Comparison of ENCODE assay signal across 8 mouse cellular contexts in genomic region chr10:67126859-67127758, GRCm38 (mm10). TPM values are rescaled to one million over a fixed set of nuclear protein-coding genes. Genes with fewer than 3 reads are reported as not detected.
DNase-seq lines count a peak whose midpoint lies in the region; ATAC-seq and TF ChIP-seq lines count a peak whose summit lies in the region.

No protein-coding gene starts in this region.

- TF ChIP-seq POLR2A in bone marrow macrophage, adult 2 months (IDR thresholded peaks at IDR 0.05; ENCODE audit: borderline replicate concordance, low read depth, low read length), result no peak

- under 1% methylated on average over 81 of the region's 115 CpGs for WGBS in forebrain, embryonic 16.5 days
- whole genome bisulfite sequencing in lung, postnatal 0 days, result under 1% methylated on average over 31 of the region's 115 CpGs

- no peaks in the 10 kb centered on the region for H3K27me3 ChIP-seq in forebrain, embryonic 16.5 days (replicated peaks; ENCODE audit: control insufficient read depth, insufficient read depth, low read length)
- no peaks in the 10 kb centered on the region for H3K27me3 ChIP-seq in lung, postnatal 0 days (replicated peaks; ENCODE audit: insufficient read depth, low read length)

- peak overlapping the region; percentile 18 for H3K27ac ChIP-seq in bone marrow macrophage, adult 2 months (ENCODE audit: insufficient read depth, low read depth, low read length)
- H3K27ac ChIP-seq in forebrain, embryonic 16.5 days (ENCODE audit: low read length), result peak overlapping the region; percentile 93
- peak overlapping the region; percentile 83 for H3K27ac ChIP-seq in lung, postnatal 0 days (ENCODE audit: low read length)

- peak overlapping the region; percentile 93 for H3K4me3 ChIP-seq in bone marrow macrophage, adult 2 months (ENCODE audit: insufficient read depth, low read length)
- H3K4me3 ChIP-seq in forebrain, embryonic 16.5 days (replicated peaks; ENCODE audit: low read length), result peak overlapping the region; percentile 85
- peak overlapping the region; percentile 83 for H3K4me3 ChIP-seq in lung, postnatal 0 days (ENCODE audit: low read depth, low read length)

- H3K4me1 ChIP-seq in bone marrow macrophage, adult 2 months (ENCODE audit: control insufficient read depth, insufficient read depth, low read length), result peaks cover 40% of the 10 kb centered on the region
- peaks cover 21% of the 10 kb centered on the region for H3K4me1 ChIP-seq in forebrain, embryonic 16.5 days (replicated peaks; ENCODE audit: control insufficient read depth, insufficient read depth, low read length)
- peaks cover 7% of the 10 kb centered on the region; the same call in 1 of the 2 replicates for H3K4me1 ChIP-seq in lung, postnatal 0 days (ENCODE audit: insufficient read depth, low read depth, low read length)

- H3K9me3 ChIP-seq in forebrain, embryonic 16.5 days (ENCODE audit: control insufficient read depth, low read length), result no peaks in the 10 kb centered on the region
- no peaks in the 10 kb centered on the region for H3K9me3 ChIP-seq in lung, postnatal 0 days (ENCODE audit: low read length)

- TF ChIP-seq CTCF in bone marrow macrophage, adult 2 months (IDR thresholded peaks at IDR 0.05; ENCODE audit: low read depth, low read length), result no peak
- TF ChIP-seq CTCF in lung, postnatal 0 days (IDR thresholded peaks at IDR 0.05), result no peak

- H3K9ac ChIP-seq in forebrain, embryonic 16.5 days (replicated peaks; ENCODE audit: low read depth, low read length), result peak overlapping the region; percentile 90
- H3K9ac ChIP-seq in lung, postnatal 0 days (replicated peaks; ENCODE audit: low read depth), result peak overlapping the region; percentile 65

- H3K4me2 ChIP-seq in forebrain, embryonic 16.5 days (ENCODE audit: low read length), result peak overlapping the region; percentile 75
- peak overlapping the region; percentile 99 for H3K4me2 ChIP-seq in lung, postnatal 0 days (replicated peaks; ENCODE audit: low read depth, low read length)

- TF ChIP-seq EP300 in lung, postnatal 0 days (IDR thresholded peaks at IDR 0.05), result no peak

- H3K36me3 ChIP-seq in forebrain, embryonic 16.5 days (ENCODE audit: control insufficient read depth, insufficient read depth), result no peaks in the 10 kb centered on the region
- no peaks in the 10 kb centered on the region for H3K36me3 ChIP-seq in lung, postnatal 0 days (ENCODE audit: insufficient read depth, low read length)

- peak; percentile 18 for DNase-seq in ovary, postnatal 10 days (ENCODE audit: low spot score)
- no peak for DNase-seq in ovary, adult 18-20 months (ENCODE audit: low spot score)
- DNase-seq in lung, postnatal 0 days (ENCODE audit: low spot score), result peak; percentile 46
- peak; percentile 89 for DNase-seq in retina, postnatal 1 day

- peak; percentile 78 for ATAC-seq in forebrain, embryonic 16.5 days
- ATAC-seq in inflammation-experienced regulatory T-cells, adult 6 months, result peak; percentile 62
- ATAC-seq in lung, postnatal 0 days, result peak; percentile 70
- no peak for ATAC-seq in monocyte, adult 5-6 weeks (replicated peaks; ENCODE audit: insufficient number of reproducible peaks, low FRiP score, low TSS enrichment, poor library complexity, severe bottlenecking)

RNA-seq across cellular contexts. Expression of gene Reep3, which starts 30.4 kb away (rescaled TPM):
- 62.9 and 69.2 TPM in 2 replicates for polyA plus RNA-seq in bone marrow macrophage, adult 2 months (2012; ENCODE audit: insufficient read depth, insufficient read length, missing spikeins)
- polyA plus RNA-seq in forebrain, embryonic 16.5 days (2015; fragmentation: Nextera tagmentation; extraction: Ambion mirVana), result 34.9 and 39.3 TPM in 2 replicates
- 10 to 100 TPM; 16.5 to 25.6 (median 19.6) TPM for polyA plus RNA-seq in inflammation-experienced regulatory T-cells, adult 6 months (2017; shearing (Covaris generic))
- 38.4 and 43.8 TPM in 2 replicates for polyA plus RNA-seq in lung, postnatal 0 days (2015; fragmentation: Nextera tagmentation; extraction: Ambion mirVana)
- total RNA-seq in monocyte, adult 5-6 weeks (2017), result 12.9 to 19.6 TPM (median 19.1 TPM) in 3 replicates

RNA-seq across cellular contexts. Expression of gene Jmjd1c, which starts 31.2 kb away (rescaled TPM):
- 66.2 and 69.2 TPM in 2 replicates for polyA plus RNA-seq in bone marrow macrophage, adult 2 months (2012; ENCODE audit: insufficient read depth, insufficient read length, missing spikeins)
- polyA plus RNA-seq in forebrain, embryonic 16.5 days (2015; fragmentation: Nextera tagmentation; extraction: Ambion mirVana), result 51.8 and 55.2 TPM in 2 replicates
- polyA plus RNA-seq in inflammation-experienced regulatory T-cells, adult 6 months (2017; shearing (Covaris generic)), result 10 to 100 TPM; 34.3 to 58.3 (median 45.7) TPM
- 43.8 and 44.6 TPM in 2 replicates for polyA plus RNA-seq in lung, postnatal 0 days (2015; fragmentation: Nextera tagmentation; extraction: Ambion mirVana)
- 110 to 165 TPM (median 124 TPM) in 3 replicates for total RNA-seq in monocyte, adult 5-6 weeks (2017)

Comparison
In these comparisons a context has a peak if more than half of its experiments do, and no peak if none do; other contexts are left out.
1. H3K27ac ChIP-seq: peak in every context shown above with its lines; median percentile 93 in forebrain, embryonic 16.5 days; 83 in lung, postnatal 0 days; 18 in bone marrow macrophage, adult 2 months.